Mouse (Mus musculus) cerebral cortex, adult 2 months (tissue): ENCODE results near the gene Olfr474.

Source experiments
- WGBS: fragments of 180-500 bp; shearing (Covaris S2); methylation state at CpG from one replicate; pipeline ENCODE4 v1.1.7; 2018; 5-methylcytosine and 5-hydroxymethylcytosine counted together

Gene Olfr474

GRCm38 (mm10) chr7:107954343-107954742 lies at the start of gene Olfr474:
Olfr474 (plus strand) TSS chr7:107954643.
- WGBS, result 74% methylated on average over 1 of the region's 1 CpGs

GRCm38 (mm10) chr7:107930146-107930545 lies 24.3 kb upstream of the Olfr474 start, which contains the start of gene Olfr473:
Olfr473 (plus strand) TSS chr7:107930446.
- 96% methylated on average over 1 of the region's 1 CpGs for WGBS

GRCm38 (mm10) chr7:107952539-107952938 lies 1.9 kb upstream of the Olfr474 start:
- 96% methylated on average over 12 of the region's 12 CpGs for WGBS

GRCm38 (mm10) chr7:107964503-107964902 lies 10.1 kb downstream of the Olfr474 start, which contains the start of gene Olfr476:
Olfr476 (plus strand) TSS chr7:107964803.
- WGBS, result 50% methylated on average over 1 of the region's 1 CpGs

- 79% methylated on average over 2 of the region's 2 CpGs for WGBS
These were observed 31.9 kb downstream of the Olfr474 start, which contains the start of gene Olfr477 for GRCm38 (mm10) chr7:107986393-107986792. Olfr477 (plus strand) TSS chr7:107986693.
